Mouse (Mus musculus): ENCODE measurements around the gene Klk1b24.

- TF ChIP-seq POLR2A (IDR thresholded peaks at IDR 0.05; ENCODE audit: insufficient read depth, low read depth, low read length) (no peak), CTCF (IDR thresholded peaks at IDR 0.05) (no peak), EP300 (IDR thresholded peaks at IDR 0.05; ENCODE audit: insufficient read depth, low read depth, low read length) (no peak)
Observed at GRCm38 (mm10) chr7:44240712-44241111, 52.7 kb downstream of the Klk1b24 start.

All from heart, adult 2 months (tissue).